Mouse (Mus musculus): Measurements from ENCODE around the gene Hist1h2bc.

DNA sequence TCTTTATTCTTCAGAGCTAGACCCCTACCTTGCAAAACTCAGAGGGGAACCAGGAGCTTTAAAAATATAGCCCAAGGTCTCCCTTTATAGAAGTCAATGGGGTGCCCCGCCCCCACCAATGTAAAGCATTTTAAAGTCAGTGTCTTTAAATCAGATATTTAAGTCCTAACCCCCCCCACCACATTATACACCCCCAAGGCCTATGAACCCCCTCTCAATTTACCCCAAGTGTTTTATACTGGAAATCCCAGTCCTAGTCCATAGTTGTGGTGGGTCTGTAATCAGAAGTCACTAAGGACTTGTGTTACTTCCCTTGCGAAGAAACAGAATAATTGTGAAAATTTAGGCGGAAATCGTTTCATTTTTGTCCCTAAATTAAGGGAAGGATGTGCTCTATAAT, 54.0 kb downstream of the Hist1h2bc start:
- TF ChIP-seq CTCF (IDR thresholded peaks at IDR 0.05; ENCODE audit: extremely low read depth, insufficient read depth, insufficient read length, insufficient replicate concordance) (no peak), POLR2A (IDR thresholded peaks at IDR 0.05; ENCODE audit: low read depth, low read length) (no peak)
